Mouse (Mus musculus) bone marrow, adult 2 months (tissue): ENCODE measurements around the gene Apln. TPM values are rescaled to one million over a fixed set of nuclear protein-coding genes. Genes with fewer than 3 reads are reported as not detected.

Experiments
- H3K27ac ChIP-seq: fragments of 200-500 bp; 2 replicates; pipeline ENCODE4 v1.5.1; 2012; ENCODE audit warnings: low read depth, mild to moderate bottlenecking, control low read depth, inconsistent platforms, low read length; ENCODE audit not compliant: control insufficient read depth, poor library complexity, insufficient read depth
- H3K4me1 ChIP-seq: fragments of 200-500 bp; 2 replicates; pipeline ENCODE4 v1.6.1; 2011; ENCODE audit warnings: low read length; ENCODE audit not compliant: control insufficient read depth, insufficient read depth
- H3K4me3 ChIP-seq: fragments of 200-500 bp; replicated peaks from 2 replicates; pipeline ENCODE3; 2011; ENCODE audit warnings: mild to moderate bottlenecking, low read depth, low read length, control low read depth; ENCODE audit not compliant: control insufficient read depth
- CTCF ChIP-seq: fragments of 200-500 bp; IDR thresholded peaks from 2 replicates; pipeline ENCODE4 v1.5.1; 2011; ENCODE audit warnings: low read length, control low read depth; ENCODE audit not compliant: control insufficient read depth, insufficient read depth
- POLR2A ChIP-seq: fragments of 200-500 bp; IDR thresholded peaks from 2 replicates; pipeline ENCODE4 v1.6.1; 2011; ENCODE audit warnings: low read depth, mild to moderate bottlenecking, control low read depth, low read length, borderline replicate concordance; ENCODE audit not compliant: control insufficient read depth
- WGBS: fragments of 180-500 bp; shearing (Covaris S2); methylation state at CpG from one replicate; pipeline ENCODE4 v1.1.7; 2018; 5-methylcytosine and 5-hydroxymethylcytosine counted together
- polyA plus RNA-seq: library from polyadenylated mRNA; stranded (reverse); fragments of >200 nt; gene quantifications from 2 replicates; pipeline ENCODE4 v1.2.4, GENCODE M21; 2011; ENCODE audit warnings: low replicate concordance; ENCODE audit not compliant: missing spikeins, insufficient read depth, insufficient read length

The Apln gene
- polyA plus RNA-seq, 1 experiment = not detected

DNA sequence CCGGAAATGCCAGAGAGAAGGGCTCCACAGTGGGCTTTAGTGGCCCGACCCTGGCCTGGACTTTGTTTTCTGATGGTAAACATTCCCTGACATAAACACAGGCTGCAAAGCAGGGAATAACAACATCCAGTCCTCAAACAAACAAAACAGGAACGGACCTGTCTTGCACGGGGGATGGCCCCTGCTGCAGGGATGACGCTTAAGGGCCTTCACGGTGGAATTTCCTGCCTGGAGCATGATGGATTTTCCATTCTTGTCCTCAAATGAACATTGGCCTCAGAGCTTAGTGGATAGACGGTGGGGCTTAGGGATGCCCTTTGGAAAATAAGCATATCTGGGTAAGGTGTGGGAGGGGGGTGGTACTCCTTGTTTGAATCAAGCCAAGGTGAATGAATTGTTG is 33.5 kb downstream of the Apln start:
- no peak overlapping the region for H3K27ac ChIP-seq
- H3K4me1 ChIP-seq = no peaks in the 10 kb centered on the region
- 74% methylated on average over 7 of the region's 7 CpGs for WGBS
- H3K4me3 ChIP-seq = no peak overlapping the region
- TF ChIP-seq CTCF (no peak), POLR2A (no peak)

DNA sequence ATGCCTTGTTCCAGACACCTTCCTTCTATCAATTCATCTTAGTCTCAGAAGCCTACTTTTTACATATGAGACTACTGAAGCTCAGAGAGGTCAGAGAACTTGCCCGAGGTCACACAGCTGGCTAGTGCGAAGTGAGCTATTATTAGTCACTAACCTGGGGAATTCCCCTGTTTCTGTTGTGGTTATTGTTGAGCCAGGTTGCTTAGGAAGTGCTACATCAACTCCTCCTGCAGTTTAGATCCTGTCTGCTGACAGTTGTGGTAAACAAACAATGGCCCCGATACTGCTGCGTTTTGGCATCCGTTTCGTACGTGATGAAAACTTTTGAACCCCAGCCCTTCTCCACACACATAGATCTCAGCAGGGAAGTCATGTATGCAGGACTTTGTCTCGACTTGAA is 36.2 kb downstream of the Apln start:
- TF ChIP-seq POLR2A (no peak), CTCF (no peak)
- no peak overlapping the region for H3K4me3 ChIP-seq
- H3K4me1 ChIP-seq = no peaks in the 10 kb centered on the region
- no peak overlapping the region for H3K27ac ChIP-seq
- 41% methylated on average over 8 of the region's 8 CpGs for WGBS

DNA sequence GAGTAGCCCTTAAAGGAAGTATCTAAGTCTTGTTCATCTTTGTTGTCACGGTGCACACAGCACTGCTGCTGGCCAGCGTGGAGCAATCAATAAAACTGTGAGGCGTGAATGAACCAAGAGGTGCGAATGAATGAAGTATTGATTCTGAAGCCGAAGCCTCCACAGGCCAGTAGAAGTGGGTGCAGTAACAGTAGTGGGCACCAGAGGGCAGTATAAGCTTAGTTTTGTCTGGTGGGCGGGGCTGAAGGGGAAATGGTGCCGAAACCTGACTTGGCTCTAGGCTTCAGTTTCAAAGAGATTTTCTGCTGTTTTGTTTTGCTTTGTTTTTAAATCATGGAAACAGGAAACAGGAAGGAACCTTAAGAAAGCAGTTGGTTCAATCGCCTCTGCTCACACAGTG is 42.0 kb downstream of the Apln start:
- WGBS = 11% methylated on average over 8 of the region's 8 CpGs
- H3K27ac ChIP-seq = no peak overlapping the region
- no peak overlapping the region for H3K4me3 ChIP-seq
- TF ChIP-seq CTCF (peak; percentile 68), POLR2A (no peak)
- no peaks in the 10 kb centered on the region; the same call in 1 of the 2 replicates for H3K4me1 ChIP-seq

DNA sequence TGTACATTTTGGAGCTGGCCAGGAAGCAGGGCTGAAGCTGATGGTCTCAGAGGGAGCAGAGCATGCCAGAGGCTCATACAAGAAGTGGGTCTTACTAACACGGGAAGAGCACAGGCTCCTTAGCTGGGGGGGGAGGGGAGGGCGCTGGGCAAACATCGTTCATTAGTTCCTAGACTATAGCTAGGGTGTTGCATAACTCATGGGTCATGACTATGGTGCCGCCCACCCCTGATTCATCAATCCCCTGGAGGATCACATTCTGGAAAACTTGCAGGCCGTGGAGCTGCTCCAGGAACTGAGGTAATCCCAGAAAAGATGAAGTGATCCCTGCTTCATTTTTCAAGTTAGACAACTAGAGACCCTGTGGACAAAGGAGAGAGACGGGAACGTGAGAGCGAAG is 46.6 kb downstream of the Apln start:
- 64% methylated on average over 8 of the region's 8 CpGs for WGBS
- Histone ChIP-seq H3K4me1 (no peaks in the 10 kb centered on the region; the same call in 1 of the 2 replicates), H3K4me3 (no peak overlapping the region), H3K27ac (no peak overlapping the region)
- TF ChIP-seq POLR2A (no peak), CTCF (no peak)

DNA sequence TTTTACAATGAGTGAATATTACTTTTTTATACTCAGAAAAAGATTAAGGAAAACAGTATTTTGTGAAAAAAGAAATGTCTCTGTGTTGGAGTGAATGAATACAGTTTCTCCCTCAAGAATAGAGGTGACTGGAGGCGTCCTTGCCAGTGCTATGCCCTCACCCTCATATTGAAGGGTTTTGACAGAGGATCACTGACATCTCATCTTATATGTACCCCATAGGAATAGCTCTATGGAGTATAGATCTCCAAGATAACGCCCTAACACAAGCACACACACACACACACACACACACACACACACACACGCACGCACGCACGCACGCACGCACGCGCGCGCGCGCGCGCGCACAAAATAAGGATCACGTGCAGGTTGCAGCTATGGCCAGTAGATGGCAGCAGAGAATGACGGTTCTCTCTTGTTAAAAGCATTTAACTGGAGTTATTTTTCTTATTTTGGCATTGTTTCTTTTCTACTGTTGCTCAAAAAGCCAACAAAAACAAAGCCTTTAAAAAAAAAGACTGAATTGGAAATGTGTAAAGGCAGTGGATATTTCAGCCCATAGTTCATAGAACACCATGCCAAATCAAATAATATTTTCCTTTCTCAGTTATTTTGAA is 49.5 kb downstream of the Apln start:
- H3K4me1 ChIP-seq = no peaks in the 10 kb centered on the region
- H3K27ac ChIP-seq = no peak overlapping the region
- no peak overlapping the region for H3K4me3 ChIP-seq
- 10% methylated on average over 19 of the region's 19 CpGs for WGBS
- peak; percentile 43; the same call in 1 of the 2 replicates for TF ChIP-seq CTCF
- no peak for TF ChIP-seq POLR2A

DNA sequence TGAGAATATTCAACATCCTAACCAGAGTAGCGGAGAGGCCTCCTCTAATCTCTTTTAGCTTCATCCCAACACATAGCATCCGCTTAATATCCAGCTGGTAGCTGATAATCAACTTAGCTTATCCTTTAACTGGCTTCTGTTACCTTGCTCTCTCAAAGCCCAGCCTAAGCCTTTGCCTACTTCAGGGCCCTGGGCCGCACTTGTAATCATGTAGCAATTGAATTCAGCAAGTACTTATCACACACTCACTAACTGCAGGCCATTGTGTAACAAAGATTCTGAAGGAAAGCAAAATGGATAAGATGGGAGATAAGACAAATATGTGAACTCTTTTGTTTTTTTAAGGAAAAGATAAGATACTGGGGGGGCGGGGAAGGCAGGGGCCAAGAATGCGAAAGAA is 57.6 kb downstream of the Apln start:
- Histone ChIP-seq H3K27ac (no peak overlapping the region), H3K4me1 (no peaks in the 10 kb centered on the region; the same call in 1 of the 2 replicates), H3K4me3 (no peak overlapping the region)
- 71% methylated on average over 5 of the region's 5 CpGs for WGBS
- no peak for TF ChIP-seq POLR2A

DNA sequence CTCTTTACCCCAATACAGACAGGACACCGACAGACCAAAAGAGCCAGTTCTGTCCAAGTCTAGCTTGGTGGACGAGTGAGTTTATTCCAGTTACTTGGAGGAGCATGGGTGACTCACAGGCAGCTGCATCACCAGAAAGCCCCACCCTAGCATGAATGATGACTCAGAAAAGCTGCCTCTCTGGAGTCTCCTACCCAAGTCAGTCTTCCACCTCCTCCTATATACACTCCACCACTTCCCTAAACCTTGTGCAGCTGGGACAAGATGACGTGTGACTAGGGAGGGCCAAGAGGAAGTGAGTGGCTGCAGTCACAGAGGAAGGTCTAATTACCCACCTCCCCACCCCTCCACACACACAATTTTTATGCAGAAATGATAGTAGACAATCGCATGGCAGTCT is 58.1 kb downstream of the Apln start:
- 39% methylated on average over 4 of the region's 4 CpGs for WGBS
- TF ChIP-seq CTCF = no peak
- TF ChIP-seq POLR2A = no peak

More for the DNA sequence above, 58.1 kb downstream of the Apln start:
- no peak overlapping the region for H3K4me3 ChIP-seq
- H3K4me1 ChIP-seq = no peaks in the 10 kb centered on the region; the same call in 1 of the 2 replicates
- no peak overlapping the region for H3K27ac ChIP-seq

Other genes starting within 250 kb of the Apln start
- 0.59 and 2.0 TPM in 2 replicates for gene Smarca1, start 141.9 kb downstream of the Apln start, polyA plus RNA-seq
- 5.5 and 6.8 TPM in 2 replicates for gene Ocrl, start 122.5 kb downstream of the Apln start, polyA plus RNA-seq
- gene Xpnpep2, start 73.9 kb upstream of the Apln start, polyA plus RNA-seq = not detected in 2 replicates
- gene Sash3, start 111.6 kb upstream of the Apln start, polyA plus RNA-seq = 19.3 and 33.7 TPM in 2 replicates
- 4.4 and 14.2 TPM in 2 replicates for gene Zdhhc9, start 174.0 kb upstream of the Apln start, polyA plus RNA-seq
- gene Utp14a, start 222.0 kb upstream of the Apln start, polyA plus RNA-seq = 20.2 and 29.7 TPM in 2 replicates